Mouse (Mus musculus) lung, postnatal 14 days (tissue): ENCODE results near the gene Psmc2.

ENCODE experiments used
- DNase-seq: peaks from one replicate; pipeline ENCODE4 v3.0.0; 2021

Gene Psmc2

GRCm38 (mm10) chr5:21785053-21785452, at the start of gene Psmc2, which contains the start of gene Dnajc2:
Psmc2 (plus strand) TSS chr5:21785283.
Dnajc2 (minus strand) TSS chr5:21785251.
- peak; percentile 89 for DNase-seq

GRCm38 (mm10) chr5:21735584-21735983, 49.5 kb upstream of the Psmc2 start:
- peak; percentile 79 for DNase-seq

GRCm38 (mm10) chr5:21736046-21736445, 49.0 kb upstream of the Psmc2 start:
- DNase-seq = no peak

- peak; percentile 87 for DNase-seq
Measured at GRCm38 (mm10) chr5:21736956-21737585, 48.0 kb upstream of the Psmc2 start, which contains the start of gene Pmpcb. Pmpcb (plus strand) TSS chr5:21737141.

GRCm38 (mm10) chr5:21737620-21738019, 47.5 kb upstream of the Psmc2 start:
- no peak for DNase-seq

GRCm38 (mm10) chr5:21739120-21739519, 46.0 kb upstream of the Psmc2 start:
- DNase-seq = no peak

GRCm38 (mm10) chr5:21739881-21740280, 45.2 kb upstream of the Psmc2 start:
- DNase-seq = no peak

- no peak for DNase-seq
Measured at GRCm38 (mm10) chr5:21743606-21744005, 41.5 kb upstream of the Psmc2 start.

GRCm38 (mm10) chr5:21744651-21745050, 40.4 kb upstream of the Psmc2 start:
- no peak for DNase-seq

- DNase-seq = no peak
Measured at GRCm38 (mm10) chr5:21745966-21746365, 39.1 kb upstream of the Psmc2 start.

- no peak for DNase-seq
Measured at GRCm38 (mm10) chr5:21768506-21768905, 16.6 kb upstream of the Psmc2 start.

GRCm38 (mm10) chr5:21769841-21770240, 15.2 kb upstream of the Psmc2 start:
- DNase-seq = no peak

- DNase-seq = no peak
Measured at GRCm38 (mm10) chr5:21776491-21776890, 8.6 kb upstream of the Psmc2 start.

- DNase-seq = peak; percentile 11
Measured at GRCm38 (mm10) chr5:21784161-21785052, 676 bp upstream of the Psmc2 start.

GRCm38 (mm10) chr5:21785776-21786175, 693 bp downstream of the Psmc2 start:
- DNase-seq = no peak

- DNase-seq = peak; percentile 92
Measured at GRCm38 (mm10) chr5:21786258-21787185, 1.4 kb downstream of the Psmc2 start.

GRCm38 (mm10) chr5:21787186-21788105, 2.4 kb downstream of the Psmc2 start:
- DNase-seq = no peak

GRCm38 (mm10) chr5:21789061-21789460, 4.0 kb downstream of the Psmc2 start:
- DNase-seq = no peak

GRCm38 (mm10) chr5:21792166-21792565, 7.1 kb downstream of the Psmc2 start:
- no peak for DNase-seq

- DNase-seq = no peak
Measured at GRCm38 (mm10) chr5:21802907-21803306, 17.8 kb downstream of the Psmc2 start.

GRCm38 (mm10) chr5:21803691-21804188, 18.7 kb downstream of the Psmc2 start:
- DNase-seq = no peak

- DNase-seq = no peak
Measured at GRCm38 (mm10) chr5:21804837-21805236, 19.8 kb downstream of the Psmc2 start.
